Mouse (Mus musculus): ENCODE results near the gene Tcf12. TPM values are rescaled to one million over a fixed set of nuclear protein-coding genes. Genes with fewer than 3 reads are reported as not detected.
A peak's percentile ranks its signal among the peaks of the same experiment; 100 is the strongest.

The Tcf12 gene
- total and polyA plus RNA-seq, 2 experiments: 18.4 to 19.2 TPM

DNA sequence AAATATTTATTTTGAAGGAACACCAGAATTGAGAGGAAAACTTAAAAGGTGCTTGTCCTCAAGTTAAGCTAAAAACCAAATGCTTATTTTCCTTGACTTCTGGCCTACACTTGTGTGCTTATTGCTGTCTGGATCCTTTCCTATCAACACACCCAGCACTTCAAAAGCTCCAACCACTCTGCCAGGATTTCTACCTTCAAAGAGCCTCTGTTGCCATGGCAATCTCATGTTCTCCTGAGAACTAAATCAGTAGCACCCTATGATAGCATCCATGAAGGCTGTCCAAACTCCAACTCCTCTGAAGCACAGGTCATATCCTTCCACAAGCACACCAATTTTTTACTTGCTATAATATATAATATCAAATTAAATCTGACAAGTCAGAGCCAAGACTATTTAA is 27.5 kb downstream of the Tcf12 start:
- TF ChIP-seq POLR2A (IDR thresholded peaks at IDR 0.05; ENCODE audit: extremely low read depth, insufficient read depth, low read length) (no peak), CTCF (IDR thresholded peaks at IDR 0.05; ENCODE audit: low read depth, low read length) (no peak)
- no peak overlapping the region for H3K27ac ChIP-seq (replicated peaks; ENCODE audit: insufficient read depth, low read depth, low read length)
- no peak overlapping the region for H3K4me3 ChIP-seq (ENCODE audit: insufficient read depth, low read depth, low read length)
- no peaks in the 10 kb centered on the region for H3K36me3 ChIP-seq (ENCODE audit: control insufficient read depth, insufficient read depth, low read length)
- no peak overlapping the region for H3K9ac ChIP-seq (ENCODE audit: low read depth, low read length)
- H3K27me3 ChIP-seq (ENCODE audit: control insufficient read depth, insufficient read depth, low read length): no peaks in the 10 kb centered on the region
- DNase-seq (ENCODE audit: extremely low read depth, low read depth, low spot score): peak; percentile 73
- peaks cover 3% of the 10 kb centered on the region; the same call in 1 of the 2 replicates for H3K4me1 ChIP-seq (ENCODE audit: control insufficient read depth, insufficient read depth, low read length)
- peaks cover 18% of the 10 kb centered on the region; the same call in 1 of the 2 replicates for H3K79me2 ChIP-seq (ENCODE audit: control insufficient read depth, insufficient read depth, low read length)

DNA sequence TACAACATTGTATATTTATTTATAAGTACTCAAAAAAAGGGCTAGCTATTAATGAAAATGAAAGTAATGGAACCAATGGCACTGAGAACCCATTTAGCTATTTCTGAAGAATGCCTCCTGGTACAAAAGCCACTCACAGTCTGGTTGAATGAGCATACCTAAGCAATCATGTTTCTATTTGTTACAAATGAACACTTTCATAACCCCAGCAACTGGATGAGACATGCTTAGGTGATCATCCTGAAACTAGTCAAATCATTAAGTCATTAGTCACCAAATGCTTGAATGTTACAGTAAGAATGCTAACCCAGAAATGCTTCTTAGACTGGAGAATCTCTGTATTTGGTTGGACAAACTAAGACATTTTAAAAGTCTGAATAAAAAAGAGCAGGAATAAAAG is 35.5 kb downstream of the Tcf12 start:
- no peaks in the 10 kb centered on the region for H3K36me3 ChIP-seq (ENCODE audit: control insufficient read depth, insufficient read depth, low read length)
- no peak for TF ChIP-seq POLR2A (IDR thresholded peaks at IDR 0.05; ENCODE audit: extremely low read depth, insufficient read depth, low read length)
- no peak for TF ChIP-seq CTCF (IDR thresholded peaks at IDR 0.05; ENCODE audit: low read depth, low read length)
- no peaks in the 10 kb centered on the region for H3K27me3 ChIP-seq (ENCODE audit: control insufficient read depth, insufficient read depth, low read length)
- no peaks in the 10 kb centered on the region; the same call in 1 of the 2 replicates for H3K4me1 ChIP-seq (ENCODE audit: control insufficient read depth, insufficient read depth, low read length)
- no peak overlapping the region for H3K4me3 ChIP-seq (ENCODE audit: insufficient read depth, low read depth, low read length)
- H3K9ac ChIP-seq (ENCODE audit: low read depth, low read length): no peak overlapping the region
- no peak overlapping the region for H3K27ac ChIP-seq (replicated peaks; ENCODE audit: insufficient read depth, low read depth, low read length)
- no peak for DNase-seq (ENCODE audit: extremely low read depth, low read depth, low spot score)
- H3K79me2 ChIP-seq (ENCODE audit: control insufficient read depth, insufficient read depth, low read length): peaks cover 11% of the 10 kb centered on the region

DNA sequence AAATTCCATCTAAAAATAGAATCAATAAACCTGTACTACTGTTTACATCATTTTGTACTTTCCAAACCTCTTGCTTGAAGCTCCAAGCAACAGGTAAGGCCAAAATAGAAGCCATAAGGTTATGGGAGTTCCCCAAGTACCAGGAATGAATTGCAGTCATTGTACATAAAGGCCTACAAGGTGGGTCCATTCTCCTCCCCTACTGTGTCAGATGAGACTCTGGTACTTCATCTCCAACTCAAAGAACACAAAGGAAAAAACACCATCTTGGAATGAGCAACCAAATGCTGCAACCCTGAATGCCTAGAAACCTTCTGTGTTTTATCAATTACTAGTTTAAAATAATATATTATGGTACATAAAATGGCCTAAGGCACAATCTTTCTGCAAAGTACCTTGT is 45.5 kb downstream of the Tcf12 start:
- no peak for TF ChIP-seq POLR2A (IDR thresholded peaks at IDR 0.05; ENCODE audit: extremely low read depth, insufficient read depth, low read length)
- no peak for TF ChIP-seq CTCF (IDR thresholded peaks at IDR 0.05; ENCODE audit: low read depth, low read length)
- Histone ChIP-seq H3K27ac (replicated peaks; ENCODE audit: insufficient read depth, low read depth, low read length) (no peak overlapping the region), H3K79me2 (ENCODE audit: control insufficient read depth, insufficient read depth, low read length) (no peaks in the 10 kb centered on the region; the same call in 1 of the 2 replicates), H3K36me3 (ENCODE audit: control insufficient read depth, insufficient read depth, low read length) (no peaks in the 10 kb centered on the region), H3K4me1 (ENCODE audit: control insufficient read depth, insufficient read depth, low read length) (no peaks in the 10 kb centered on the region), H3K9ac (ENCODE audit: low read depth, low read length) (no peak overlapping the region), H3K27me3 (ENCODE audit: control insufficient read depth, insufficient read depth, low read length) (no peaks in the 10 kb centered on the region), H3K4me3 (ENCODE audit: insufficient read depth, low read depth, low read length) (no peak overlapping the region)
- DNase-seq (ENCODE audit: extremely low read depth, low read depth, low spot score): no peak

DNA sequence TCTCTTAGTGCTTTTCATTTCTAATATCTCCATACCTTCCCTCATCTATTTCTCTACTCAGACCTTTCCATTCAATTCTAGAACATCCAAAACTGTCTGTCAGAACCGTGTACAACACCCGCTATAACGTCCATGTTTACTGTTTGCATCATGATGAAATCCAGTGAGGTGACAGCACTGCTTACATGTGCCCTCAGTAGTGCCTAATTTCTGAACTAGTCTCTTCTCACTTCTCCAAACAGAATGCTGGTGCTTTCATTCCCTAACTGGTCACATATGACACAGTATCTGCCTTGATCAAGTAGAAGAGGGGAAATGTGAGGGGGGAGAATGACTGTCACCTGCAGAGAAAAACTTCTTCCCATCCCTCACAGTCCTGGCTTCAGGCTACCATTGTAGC is 58.5 kb downstream of the Tcf12 start:
- Histone ChIP-seq H3K4me1 (ENCODE audit: control insufficient read depth, insufficient read depth, low read length) (peaks cover 4% of the 10 kb centered on the region; the same call in 1 of the 2 replicates), H3K4me3 (ENCODE audit: insufficient read depth, low read depth, low read length) (no peak overlapping the region), H3K79me2 (ENCODE audit: control insufficient read depth, insufficient read depth, low read length) (peaks cover 6% of the 10 kb centered on the region; the same call in 1 of the 2 replicates), H3K27ac (replicated peaks; ENCODE audit: insufficient read depth, low read depth, low read length) (no peak overlapping the region), H3K27me3 (ENCODE audit: control insufficient read depth, insufficient read depth, low read length) (no peaks in the 10 kb centered on the region), H3K36me3 (ENCODE audit: control insufficient read depth, insufficient read depth, low read length) (no peaks in the 10 kb centered on the region), H3K9ac (ENCODE audit: low read depth, low read length) (no peak overlapping the region)
- no peak for TF ChIP-seq CTCF (IDR thresholded peaks at IDR 0.05; ENCODE audit: low read depth, low read length)
- no peak for TF ChIP-seq POLR2A (IDR thresholded peaks at IDR 0.05; ENCODE audit: extremely low read depth, insufficient read depth, low read length)
- no peak for DNase-seq (ENCODE audit: extremely low read depth, low read depth, low spot score)
- WGBS: 69% methylated on average over 3 of the region's 3 CpGs

DNA sequence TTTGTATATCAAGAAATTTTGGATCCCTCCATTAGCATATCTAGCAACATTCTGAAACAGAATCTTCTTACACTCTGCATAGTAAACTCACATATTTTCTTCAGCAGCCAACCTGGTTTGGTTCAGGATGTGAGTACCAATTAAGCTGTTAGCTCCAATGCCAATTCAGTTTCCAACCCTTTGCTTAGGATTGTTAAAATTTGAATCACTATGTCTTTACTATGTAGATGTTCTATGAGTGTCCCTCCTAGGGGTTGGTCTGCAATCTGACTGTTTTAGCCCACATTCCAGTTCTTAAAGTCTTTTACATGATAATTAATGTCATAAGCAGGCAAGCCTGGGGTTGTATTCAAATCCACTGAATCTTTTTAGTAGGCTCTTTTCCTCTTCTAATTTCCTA is 71.5 kb downstream of the Tcf12 start:
- no peak overlapping the region for H3K9ac ChIP-seq (ENCODE audit: low read depth, low read length)
- H3K27ac ChIP-seq (replicated peaks; ENCODE audit: insufficient read depth, low read depth, low read length): no peak overlapping the region
- TF ChIP-seq CTCF (IDR thresholded peaks at IDR 0.05; ENCODE audit: low read depth, low read length) (no peak), POLR2A (IDR thresholded peaks at IDR 0.05; ENCODE audit: extremely low read depth, insufficient read depth, low read length) (no peak)
- H3K79me2 ChIP-seq (ENCODE audit: control insufficient read depth, insufficient read depth, low read length): peaks cover 8% of the 10 kb centered on the region
- H3K36me3 ChIP-seq (ENCODE audit: control insufficient read depth, insufficient read depth, low read length): no peaks in the 10 kb centered on the region
- no peak for DNase-seq (ENCODE audit: extremely low read depth, low read depth, low spot score)
- no peak overlapping the region for H3K4me3 ChIP-seq (ENCODE audit: insufficient read depth, low read depth, low read length)
- no peaks in the 10 kb centered on the region for H3K27me3 ChIP-seq (ENCODE audit: control insufficient read depth, insufficient read depth, low read length)
- H3K4me1 ChIP-seq (ENCODE audit: control insufficient read depth, insufficient read depth, low read length): no peaks in the 10 kb centered on the region

DNA sequence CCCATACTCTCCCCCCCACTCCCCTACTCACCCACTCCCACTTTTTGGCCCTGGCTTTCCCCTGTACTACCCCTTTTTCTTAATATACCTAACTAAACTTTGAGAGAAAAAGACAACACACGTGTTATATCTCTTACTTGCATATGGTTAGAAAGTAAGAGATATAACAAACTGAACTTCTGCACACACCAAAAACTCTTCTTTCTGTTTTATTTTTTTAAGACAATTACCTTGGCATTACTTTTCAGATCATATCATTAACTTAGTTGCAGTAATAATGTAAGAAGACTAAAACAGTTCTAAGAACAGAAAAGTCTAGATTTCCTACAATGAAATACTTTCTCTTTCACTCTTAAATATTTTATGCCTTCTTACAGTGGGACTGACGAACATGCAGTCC is 72.3 kb downstream of the Tcf12 start:
- WGBS: 90% methylated on average over 2 of the region's 2 CpGs
- peaks cover 5% of the 10 kb centered on the region for H3K79me2 ChIP-seq (ENCODE audit: control insufficient read depth, insufficient read depth, low read length)

More for the DNA sequence above, 72.3 kb downstream of the Tcf12 start:
- no peak for TF ChIP-seq POLR2A (IDR thresholded peaks at IDR 0.05; ENCODE audit: extremely low read depth, insufficient read depth, low read length)
- TF ChIP-seq CTCF (IDR thresholded peaks at IDR 0.05; ENCODE audit: low read depth, low read length): no peak
- DNase-seq (ENCODE audit: extremely low read depth, low read depth, low spot score): no peak
- Histone ChIP-seq H3K36me3 (ENCODE audit: control insufficient read depth, insufficient read depth, low read length) (no peaks in the 10 kb centered on the region), H3K9ac (ENCODE audit: low read depth, low read length) (no peak overlapping the region), H3K4me1 (ENCODE audit: control insufficient read depth, insufficient read depth, low read length) (no peaks in the 10 kb centered on the region), H3K4me3 (ENCODE audit: insufficient read depth, low read depth, low read length) (no peak overlapping the region), H3K27me3 (ENCODE audit: control insufficient read depth, insufficient read depth, low read length) (no peaks in the 10 kb centered on the region), H3K27ac (replicated peaks; ENCODE audit: insufficient read depth, low read depth, low read length) (no peak overlapping the region)
